21 mouse cellular contexts compared by ENCODE assay signal in genomic region chr5:33343571-33343970, GRCm38 (mm10). TPM values are rescaled to one million over a fixed set of nuclear protein-coding genes. Genes with fewer than 3 reads are reported as not detected.
A peak's percentile ranks its signal among the peaks of the same experiment; 100 is the strongest.
DNase-seq lines count a peak whose midpoint lies in the region; ATAC-seq and TF ChIP-seq lines count a peak whose summit lies in the region.
"Had no signal": no experiment of that assay in that cellular context is flagged by ENCODE, and none has a peak within 500 bp of the region (broad histone marks: within the 10 kb centered on the region; RNA-seq: fewer than 3 reads in every experiment).

No protein-coding gene starts in this region.

- no peak overlapping the region for H3K4me3 ChIP-seq in heart, embryonic 16.5 days (ENCODE audit: low read length)
- no peak overlapping the region for H3K4me3 ChIP-seq in kidney, adult 2 months (ENCODE audit: insufficient read depth, low read depth, low read length)
- no peak overlapping the region for H3K4me3 ChIP-seq in lung, postnatal 0 days (ENCODE audit: low read depth, low read length)
- H3K4me3 ChIP-seq: embryonic facial prominence, embryonic 10.5 days; forebrain, embryonic 10.5 days; heart, embryonic 12.5 days had no signal

- TF ChIP-seq CTCF in kidney, adult 2 months (conservative IDR thresholded peaks at IDR 0.05; ENCODE audit: insufficient read depth, insufficient read length, low read depth, low read length), result no peak
- TF ChIP-seq CTCF in lung, postnatal 0 days (IDR thresholded peaks at IDR 0.05), result no peak

- ATAC-seq in heart, embryonic 16.5 days (replicated peaks; ENCODE audit: extremely low read depth, insufficient read depth, low FRiP score), result no peak
- ATAC-seq in lung, postnatal 0 days, result no peak
- ATAC-seq: forebrain, embryonic 16.5 days; intestine, postnatal 0 days had no signal

- peaks cover 8% of the 10 kb centered on the region; the same call in 1 of the 2 replicates for H3K36me3 ChIP-seq in heart, embryonic 16.5 days (ENCODE audit: control insufficient read depth, insufficient read depth)
- H3K36me3 ChIP-seq in kidney, adult 2 months (ENCODE audit: control insufficient read depth, insufficient read depth, low read length), result no peaks in the 10 kb centered on the region
- no peaks in the 10 kb centered on the region for H3K36me3 ChIP-seq in lung, postnatal 0 days (ENCODE audit: insufficient read depth, low read length)

- H3K4me2 ChIP-seq in heart, embryonic 16.5 days (ENCODE audit: low read depth, low read length), result no peak overlapping the region
- no peak overlapping the region for H3K4me2 ChIP-seq in lung, postnatal 0 days (replicated peaks; ENCODE audit: low read depth, low read length)
- H3K4me2 ChIP-seq: heart, embryonic 12.5 days; lung, embryonic 14.5 days had no signal

- peaks cover 48% of the 10 kb centered on the region for H3K4me1 ChIP-seq in heart, embryonic 16.5 days (ENCODE audit: control insufficient read depth, insufficient read depth, low read length)
- peaks cover 49% of the 10 kb centered on the region for H3K4me1 ChIP-seq in kidney, adult 2 months (ENCODE audit: control insufficient read depth, insufficient read depth, low read length)
- peaks cover 17% of the 10 kb centered on the region for H3K4me1 ChIP-seq in lung, postnatal 0 days (ENCODE audit: insufficient read depth, low read depth, low read length)
- H3K4me1 ChIP-seq: embryonic facial prominence, embryonic 10.5 days; forebrain, embryonic 10.5 days had no signal

- no peak overlapping the region for H3K9ac ChIP-seq in heart, embryonic 16.5 days (ENCODE audit: low read length)
- H3K9ac ChIP-seq in lung, postnatal 0 days (replicated peaks; ENCODE audit: low read depth), result no peak overlapping the region
- H3K9ac ChIP-seq: heart, embryonic 12.5 days; lung, embryonic 14.5 days had no signal

- no peak for TF ChIP-seq POLR2A in kidney, adult 2 months (IDR thresholded peaks at IDR 0.05; ENCODE audit: low read depth, low read length)

- no peak for TF ChIP-seq EP300 in lung, postnatal 0 days (IDR thresholded peaks at IDR 0.05)

- peak overlapping the region; percentile 20 for H3K27ac ChIP-seq in heart, embryonic 16.5 days (ENCODE audit: low read length)
- peak overlapping the region; percentile 79 for H3K27ac ChIP-seq in kidney, adult 2 months (ENCODE audit: insufficient read depth, low read depth, low read length)
- 0 out of 2 replicates have a peak overlapping the region, but pooled peaks have one; percentile 9 for H3K27ac ChIP-seq in lung, postnatal 0 days (ENCODE audit: low read length)
- H3K27ac ChIP-seq: embryonic facial prominence, embryonic 10.5 days; forebrain, embryonic 10.5 days had no signal

- DNase-seq in heart, adult 8-10 months (ENCODE audit: low spot score), result no peak
- DNase-seq in kidney, adult 2 months, result peak; percentile 81
- no peak for DNase-seq in kidney, postnatal 4 days
- no peak for DNase-seq in lung, postnatal 0 days (ENCODE audit: low spot score)
- DNase-seq in lung, postnatal 10 days, result no peak
- no peak for DNase-seq in yolk sac, embryonic 10.5 days (ENCODE audit: low spot score)
- no peak for DNase-seq in embryo, embryonic 10 days (ENCODE audit: low spot score)
- DNase-seq: adrenal gland, postnatal 36 days; cerebellum, adult 9-10 months; gastrocnemius, postnatal 10 days; heart, postnatal 4 days; lung, embryonic 14.5 days; lung, postnatal 4 days; midbrain, embryonic 14.5 days; right cerebral cortex, postnatal 14 days had no signal

- H3K27me3 ChIP-seq in heart, embryonic 16.5 days (ENCODE audit: control insufficient read depth, insufficient read depth, low read length), result no peaks in the 10 kb centered on the region
- H3K27me3 ChIP-seq in kidney, adult 2 months (replicated peaks; ENCODE audit: control insufficient read depth, insufficient read depth, low read length), result no peaks in the 10 kb centered on the region
- H3K27me3 ChIP-seq in lung, postnatal 0 days (replicated peaks; ENCODE audit: insufficient read depth, low read length), result no peaks in the 10 kb centered on the region
- H3K27me3 ChIP-seq: heart, embryonic 12.5 days had no signal

- H3K9me3 ChIP-seq in heart, embryonic 16.5 days (replicated peaks; ENCODE audit: control insufficient read depth, low read length), result no peaks in the 10 kb centered on the region
- H3K9me3 ChIP-seq in lung, postnatal 0 days (ENCODE audit: low read length), result no peaks in the 10 kb centered on the region
- H3K9me3 ChIP-seq: embryonic facial prominence, embryonic 10.5 days; forebrain, embryonic 10.5 days; heart, embryonic 12.5 days had no signal

RNA-seq across cellular contexts. Expression of gene Maea, which starts 8.3 kb away (rescaled TPM):
- polyA plus RNA-seq in heart, embryonic 16.5 days (2015; fragmentation: Nextera tagmentation; extraction: Ambion mirVana), result 144 and 145 TPM in 2 replicates
- total RNA-seq in heart, adult 8-10 months (2022), result 10 to 100 TPM; 82.1 to 97.8 (median 88.0) TPM
- polyA plus RNA-seq in kidney, adult 2 months (2012; rRNA removed), result 109 and 123 TPM in 2 replicates
- polyA plus RNA-seq in lung, postnatal 0 days (2015; fragmentation: Nextera tagmentation; extraction: Ambion mirVana), result 93.6 and 96.0 TPM in 2 replicates

RNA-seq across cellular contexts. Expression of gene Uvssa, which starts 34.8 kb away (rescaled TPM):
- 4.2 and 4.7 TPM in 2 replicates for polyA plus RNA-seq in heart, embryonic 16.5 days (2015; fragmentation: Nextera tagmentation; extraction: Ambion mirVana)
- 1 to 10 TPM; 2.6 to 4.6 (median 3.8) TPM for total RNA-seq in heart, adult 8-10 months (2022)
- polyA plus RNA-seq in kidney, adult 2 months (2012; rRNA removed), result 4.3 and 5.4 TPM in 2 replicates
- polyA plus RNA-seq in lung, postnatal 0 days (2015; fragmentation: Nextera tagmentation; extraction: Ambion mirVana), result 7.0 and 7.2 TPM in 2 replicates

Comparison
In these comparisons a context has a peak if more than half of its experiments do, and no peak if none do; other contexts are left out.
1. H3K27ac ChIP-seq: peak in every context shown above with its lines; median percentile 79 in kidney, adult 2 months; 20 in heart, embryonic 16.5 days; 9 in lung, postnatal 0 days.